Mouse (Mus musculus) hindbrain, postnatal 0 days (tissue): ENCODE data around the gene Cbx1. TPM values are rescaled to one million over a fixed set of nuclear protein-coding genes. Genes with fewer than 3 reads are reported as not detected.

Experiments
- ATAC-seq: fragments of 200-750 bp; cut with Nextera tagmentation; 2 replicates; pipeline ENCODE4 v1.8.0; 2017; ENCODE audit warnings: mild to moderate bottlenecking, moderate TSS enrichment, moderate library complexity
- DNase-seq: peaks from one replicate; pipeline ENCODE4 v3.0.0-alpha.2; 2015; ENCODE audit warnings: low spot score
- H3K27ac ChIP-seq: fragments of 300-500 bp; sonication (generic); 2 replicates; pipeline ENCODE4 v1.5.1; 2014; ENCODE audit warnings: mild to moderate bottlenecking
- H3K27me3 ChIP-seq: fragments of 300-500 bp; sonication (generic); 2 replicates; pipeline ENCODE4 v1.6.1; 2014; ENCODE audit warnings: low read length, mixed read lengths; ENCODE audit not compliant: insufficient read depth
- H3K36me3 ChIP-seq: fragments of 300-500 bp; sonication (generic); 2 replicates; pipeline ENCODE4 v1.6.1; 2014; ENCODE audit warnings: low read length, mixed read lengths; ENCODE audit not compliant: insufficient read depth
- H3K4me1 ChIP-seq: fragments of 300-500 bp; sonication (generic); 2 replicates; pipeline ENCODE4 v1.6.1; 2014; ENCODE audit warnings: antibody characterized with exemption, low read length, mixed read lengths; ENCODE audit not compliant: insufficient read depth
- H3K4me2 ChIP-seq: fragments of 300-500 bp; sonication (generic); 2 replicates; pipeline ENCODE4 v1.6.1; 2014; ENCODE audit warnings: low read depth, mild to moderate bottlenecking, low read length, moderate library complexity, mixed read lengths
- H3K4me3 ChIP-seq: fragments of 300-500 bp; sonication (generic); 2 replicates; pipeline ENCODE4 v1.5.1; 2014; ENCODE audit warnings: low read length
- H3K9ac ChIP-seq: fragments of 300-500 bp; sonication (generic); replicated peaks from 2 replicates; pipeline ENCODE4 v1.6.1; 2014; ENCODE audit warnings: mild to moderate bottlenecking, low read length, moderate library complexity, mixed read lengths
- H3K9me3 ChIP-seq: fragments of 300-500 bp; sonication (generic); 2 replicates; pipeline ENCODE4 v1.6.1; 2016; ENCODE audit warnings: low read length, mixed read lengths
- CTCF ChIP-seq: IDR thresholded peaks from 2 replicates; pipeline ENCODE4 v1.5.1; 2016; ENCODE audit warnings: antibody characterized with exemption, control low read depth, low read depth
- WGBS: fragments of 180-500 bp; shearing (Covaris S2); extraction: QIAGEN DNeasy Blood & Tissue Kit; methylation state at CpG from one replicate; pipeline ENCODE4 v1.1.7; 2014; 5-methylcytosine and 5-hydroxymethylcytosine counted together
- polyA plus RNA-seq: library from polyadenylated mRNA; unstranded; fragments of >200 nt; fragmentation: Nextera tagmentation; extraction: Ambion mirVana; gene quantifications from 2 replicates; pipeline ENCODE4 v1.2.1, GENCODE M21; 2015
- total RNA-seq: library from RNA; depleted of rRNA; stranded (reverse); fragments of >200 nt; gene quantifications from 2 replicates; pipeline ENCODE4 v1.2.3, GENCODE M21; 2014

Gene Cbx1
- total and polyA plus RNA-seq, 2 experiments from 2014 or later: 23.1 to 57.2 TPM

DNA sequence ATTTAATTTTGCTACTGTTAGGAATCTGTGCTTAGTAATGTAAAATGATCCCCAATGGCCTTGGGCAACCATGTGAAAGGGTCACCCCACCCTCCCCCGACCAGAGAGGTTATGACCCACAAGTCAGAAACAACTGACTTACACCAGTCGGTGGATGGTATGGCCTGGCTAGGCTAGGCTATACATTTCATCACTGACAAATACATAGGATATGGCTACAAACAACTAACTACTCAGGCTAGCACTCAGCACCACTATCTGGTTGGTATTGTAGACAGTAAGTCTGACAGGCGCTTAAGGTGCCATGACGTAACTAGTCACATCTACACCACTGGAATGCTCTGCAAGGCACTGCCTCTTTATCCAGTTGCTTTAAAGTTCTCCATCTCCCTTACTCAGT lies 24.5 kb downstream of the Cbx1 start:
- H3K4me3 ChIP-seq: no peak overlapping the region
- WGBS: 91% methylated on average over 4 of the region's 4 CpGs
- H3K27me3 ChIP-seq: no peaks in the 10 kb centered on the region
- DNase-seq: no peak
- no peaks in the 10 kb centered on the region for H3K4me1 ChIP-seq
- H3K9ac ChIP-seq: no peak overlapping the region
- no peak overlapping the region for H3K4me2 ChIP-seq
- no peak overlapping the region for H3K27ac ChIP-seq
- no peak for ATAC-seq
- TF ChIP-seq CTCF: no peak
- no peaks in the 10 kb centered on the region for H3K9me3 ChIP-seq
- peaks cover 34% of the 10 kb centered on the region for H3K36me3 ChIP-seq

GRCm38 (mm10) chr11:96813920-96814319 lies 25.0 kb downstream of the Cbx1 start:
- no peak for TF ChIP-seq CTCF
- ATAC-seq (no peak), DNase-seq (no peak)
- H3K4me1 ChIP-seq: no peaks in the 10 kb centered on the region
- no peaks in the 10 kb centered on the region for H3K27me3 ChIP-seq
- 87% methylated on average over 5 of the region's 5 CpGs for WGBS
- no peak overlapping the region for H3K9ac ChIP-seq
- H3K9me3 ChIP-seq: no peaks in the 10 kb centered on the region
- H3K4me3 ChIP-seq: no peak overlapping the region
- H3K4me2 ChIP-seq: no peak overlapping the region
- H3K27ac ChIP-seq: no peak overlapping the region
- H3K36me3 ChIP-seq: peaks cover 37% of the 10 kb centered on the region

DNA sequence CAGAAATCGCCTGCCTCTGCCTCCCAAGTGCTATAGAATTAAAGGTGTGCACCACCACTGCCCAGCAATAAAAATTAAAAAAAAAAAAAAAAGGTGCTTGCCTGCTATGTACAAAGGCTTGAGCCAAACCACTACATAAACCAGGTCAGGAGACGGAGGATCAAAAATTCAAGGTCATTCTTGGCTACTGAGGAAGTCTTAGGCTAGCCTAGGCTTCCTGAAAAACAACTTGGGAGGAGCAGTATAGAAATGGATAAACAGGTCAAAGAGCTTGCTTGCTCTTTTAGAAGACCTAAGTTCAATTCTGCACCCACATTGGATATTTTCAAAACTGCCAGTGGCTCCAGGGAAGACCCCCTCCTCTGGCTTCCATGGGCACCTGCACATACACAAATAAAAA lies 25.5 kb downstream of the Cbx1 start:
- ATAC-seq: no peak
- H3K36me3 ChIP-seq: peaks cover 43% of the 10 kb centered on the region
- H3K4me3 ChIP-seq: no peak overlapping the region
- no peaks in the 10 kb centered on the region for H3K9me3 ChIP-seq
- H3K27me3 ChIP-seq: no peaks in the 10 kb centered on the region
- no peak overlapping the region for H3K9ac ChIP-seq
- H3K4me2 ChIP-seq: no peak overlapping the region
- no peaks in the 10 kb centered on the region for H3K4me1 ChIP-seq
- 83% methylated on average over 2 of the region's 2 CpGs for WGBS
- TF ChIP-seq CTCF: no peak
- no peak for DNase-seq
- H3K27ac ChIP-seq: no peak overlapping the region

GRCm38 (mm10) chr11:96815895-96816294 lies 27.0 kb downstream of the Cbx1 start:
- no peak for TF ChIP-seq CTCF
- peaks cover 52% of the 10 kb centered on the region for H3K36me3 ChIP-seq
- no peak overlapping the region for H3K9ac ChIP-seq
- H3K9me3 ChIP-seq: no peaks in the 10 kb centered on the region
- H3K4me1 ChIP-seq: no peaks in the 10 kb centered on the region
- no peak overlapping the region for H3K4me2 ChIP-seq
- H3K27ac ChIP-seq: no peak overlapping the region
- H3K27me3 ChIP-seq: no peaks in the 10 kb centered on the region
- H3K4me3 ChIP-seq: no peak overlapping the region
- ATAC-seq: no peak
- WGBS: 100% methylated on average over 2 of the region's 2 CpGs
- DNase-seq: no peak

DNA sequence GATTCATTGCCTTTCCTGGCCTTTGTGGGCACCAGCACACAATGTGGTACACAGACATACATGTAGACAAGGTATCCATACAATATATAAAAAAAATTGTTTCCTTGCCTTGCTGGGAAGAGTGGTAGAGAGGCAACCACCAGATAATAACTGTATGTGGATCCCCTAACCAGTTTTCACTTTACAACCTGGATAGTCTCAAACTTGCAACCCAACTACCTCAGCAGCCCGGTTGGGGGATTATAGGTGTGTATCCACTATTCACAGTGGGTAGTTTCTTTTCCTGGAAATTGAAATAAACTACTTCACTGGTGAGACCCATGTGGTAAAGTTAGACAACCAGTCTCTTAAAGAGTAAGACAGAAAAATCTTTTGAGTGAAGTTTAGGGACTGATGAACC lies 27.6 kb downstream of the Cbx1 start:
- no peak for TF ChIP-seq CTCF
- Histone ChIP-seq H3K4me2 (no peak overlapping the region), H3K27me3 (no peaks in the 10 kb centered on the region), H3K36me3 (peaks cover 58% of the 10 kb centered on the region), H3K9ac (no peak overlapping the region), H3K27ac (no peak overlapping the region), H3K4me1 (no peaks in the 10 kb centered on the region), H3K9me3 (no peaks in the 10 kb centered on the region), H3K4me3 (no peak overlapping the region)
- no peak for ATAC-seq
- 94% methylated on average over 1 of the region's 1 CpGs for WGBS
- DNase-seq: no peak

- ATAC-seq: no peak
- 49% methylated on average over 5 of the region's 5 CpGs for WGBS
- no peak overlapping the region for H3K27ac ChIP-seq
Observed at GRCm38 (mm10) chr11:96816979-96817378, 28.1 kb downstream of the Cbx1 start.

DNA sequence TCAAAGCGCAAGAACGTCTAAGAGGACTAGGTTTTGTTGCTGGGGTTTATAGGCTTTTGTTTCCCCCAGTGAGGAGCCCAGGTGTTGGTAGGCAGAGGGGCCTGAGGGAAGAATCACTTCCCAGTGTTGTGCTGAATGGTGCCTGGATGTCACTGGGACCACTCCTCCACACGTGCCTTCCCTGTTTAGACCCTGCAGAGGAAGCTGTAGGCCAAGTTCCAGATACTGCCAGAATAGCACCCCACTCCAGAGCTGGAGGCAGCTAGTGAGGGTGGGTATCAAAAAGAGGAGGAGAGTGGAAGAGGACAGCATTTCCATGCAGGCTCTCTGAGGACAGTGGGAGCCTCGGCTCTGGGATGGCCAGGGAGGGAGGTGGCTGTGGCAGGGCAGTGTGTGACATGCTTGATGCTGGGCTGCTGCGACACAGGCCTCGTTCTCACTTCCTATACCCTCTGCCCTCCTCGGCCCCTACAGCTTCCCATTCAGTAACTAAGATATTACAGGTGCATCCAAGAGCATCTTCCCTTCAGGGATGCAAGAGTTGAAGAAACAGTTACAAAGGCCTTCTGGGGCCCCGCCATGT lies 29.3 kb downstream of the Cbx1 start:
- Histone ChIP-seq H3K4me2 (no peak overlapping the region), H3K27me3 (no peaks in the 10 kb centered on the region), H3K9me3 (no peaks in the 10 kb centered on the region), H3K4me1 (peaks cover 3% of the 10 kb centered on the region; the same call in 1 of the 2 replicates), H3K36me3 (peaks cover 61% of the 10 kb centered on the region), H3K4me3 (no peak overlapping the region), H3K9ac (no peak overlapping the region), H3K27ac (no peak overlapping the region)
- TF ChIP-seq CTCF: no peak
- DNase-seq: no peak
- no peak for ATAC-seq
- WGBS: 78% methylated on average over 8 of the region's 8 CpGs

More at GRCm38 (mm10) chr11:96816979-96817378, 28.1 kb downstream of the Cbx1 start:
- no peak overlapping the region for H3K9ac ChIP-seq
- no peaks in the 10 kb centered on the region for H3K27me3 ChIP-seq
- no peaks in the 10 kb centered on the region for H3K9me3 ChIP-seq
- DNase-seq: no peak
- no peak overlapping the region for H3K4me2 ChIP-seq
- no peak for TF ChIP-seq CTCF
- no peaks in the 10 kb centered on the region for H3K4me1 ChIP-seq
- H3K4me3 ChIP-seq: no peak overlapping the region
- H3K36me3 ChIP-seq: peaks cover 61% of the 10 kb centered on the region
